Mouse (Mus musculus): ENCODE results near the gene Gm12887. TPM values are rescaled to one million over a fixed set of nuclear protein-coding genes. Genes with fewer than 3 reads are reported as not detected.

Gm12887 gene
- polyA plus RNA-seq (2015; fragmentation: Nextera tagmentation; extraction: Ambion mirVana) = not detected in 2 replicates

DNA sequence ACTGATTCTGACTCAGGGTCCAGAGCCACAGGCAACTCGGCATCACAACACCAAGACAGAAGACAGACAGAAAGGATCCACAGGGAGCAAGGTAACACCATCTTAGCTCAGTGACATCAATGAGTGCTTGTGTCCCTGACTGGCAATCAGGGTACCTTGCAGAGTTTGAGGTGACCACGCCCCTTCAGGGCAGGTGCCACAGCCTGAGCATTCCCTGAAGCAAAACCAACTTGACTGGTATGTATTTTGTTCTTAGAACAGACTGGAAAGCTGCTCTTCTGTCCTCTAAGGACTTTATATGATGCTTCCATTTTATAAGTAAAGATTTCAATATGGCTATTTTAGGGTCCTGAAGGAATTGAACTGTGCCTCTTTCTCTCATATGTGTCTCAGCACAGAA lies at the start of gene Gm12887:
TSS of gene Gm12887 (minus strand) at position 101 of the 400 bp plus-strand sequence.
- no peak within 1 kb of the TSS for H3K9ac ChIP-seq
- 46% methylated on average over 2 of the region's 2 CpGs for WGBS
- H3K36me3 ChIP-seq = no peaks in the 10 kb centered on the region
- H3K4me3 ChIP-seq (replicated peaks) = no peak within 1 kb of the TSS
- no peaks in the 10 kb centered on the region for H3K27me3 ChIP-seq (replicated peaks)
- 0 out of 2 replicates have a peak, but pooled peaks cover 4% of the 10 kb centered on the region for H3K9me3 ChIP-seq
- H3K4me1 ChIP-seq (replicated peaks) = no peaks in the 10 kb centered on the region
- no peak within 1 kb of the TSS for H3K27ac ChIP-seq
- no peak within 1 kb of the TSS for H3K4me2 ChIP-seq (replicated peaks)
- ATAC-seq = no peak

DNA sequence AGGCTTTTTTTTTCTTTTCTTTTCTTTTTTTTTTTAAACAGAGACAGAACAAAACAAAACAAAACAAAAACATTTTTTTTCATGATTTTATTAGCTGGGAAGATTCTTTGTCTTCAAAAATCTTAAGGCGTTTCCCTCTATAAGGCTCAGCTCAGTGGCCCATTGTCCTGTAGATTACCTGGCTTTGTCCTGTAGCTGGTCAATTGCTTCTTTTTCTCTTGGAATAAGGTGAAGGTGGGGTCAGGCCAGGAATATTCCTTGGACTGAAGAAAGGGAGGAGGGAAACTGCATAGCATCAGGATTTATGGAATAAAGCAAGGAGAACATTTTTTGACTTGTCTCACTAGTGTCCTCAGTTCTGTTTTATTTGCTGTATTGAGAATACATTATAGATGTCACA lies 35.1 kb upstream of the Gm12887 start:
- Histone ChIP-seq H3K9ac (no peak overlapping the region), H3K27ac (no peak overlapping the region), H3K9me3 (no peaks in the 10 kb centered on the region), H3K4me2 (replicated peaks) (no peak overlapping the region), H3K4me3 (replicated peaks) (no peak overlapping the region), H3K27me3 (replicated peaks) (no peaks in the 10 kb centered on the region), H3K36me3 (no peaks in the 10 kb centered on the region), H3K4me1 (replicated peaks) (no peaks in the 10 kb centered on the region)
- WGBS = 90% methylated on average over 1 of the region's 1 CpGs
- no peak for ATAC-seq

Other genes with a start within 250 kb of the Gm12887 start
- not detected in 2 replicates for gene Gm12886, start 199.0 kb downstream of the Gm12887 start, polyA plus RNA-seq (2015; fragmentation: Nextera tagmentation; extraction: Ambion mirVana)